Mouse (Mus musculus) liver, adult 2 months (tissue): ENCODE measurements around the gene Patj. TPM values are rescaled to one million over a fixed set of nuclear protein-coding genes. Genes with fewer than 3 reads are reported as not detected.

ENCODE experiments used
- DNase-seq: peaks from one replicate; pipeline ENCODE4 v3.0.0-alpha.2; 2011; ENCODE audit warnings: low read depth, low spot score; ENCODE audit errors: extremely low read depth
- H3K27ac ChIP-seq: fragments of 200-500 bp; replicated peaks from 2 replicates; pipeline ENCODE4 v1.5.1; 2012; ENCODE audit warnings: low read depth, mild to moderate bottlenecking, control low read depth, inconsistent platforms, low read length; ENCODE audit not compliant: insufficient read depth
- H3K27me3 ChIP-seq: fragments of 200-500 bp; 2 replicates; pipeline ENCODE4 v1.6.1; 2012; ENCODE audit warnings: mild to moderate bottlenecking, moderate library complexity, low read length, inconsistent platforms; ENCODE audit not compliant: control insufficient read depth, insufficient read depth
- H3K36me3 ChIP-seq: fragments of 200-500 bp; 2 replicates; pipeline ENCODE4 v1.6.1; 2012; ENCODE audit warnings: low read length, inconsistent platforms; ENCODE audit not compliant: control insufficient read depth, insufficient read depth
- H3K4me1 ChIP-seq: fragments of 200-500 bp; 2 replicates; pipeline ENCODE4 v1.6.1; 2011; ENCODE audit warnings: low read length; ENCODE audit not compliant: control insufficient read depth, insufficient read depth
- H3K4me3 ChIP-seq: fragments of 200-500 bp; 2 replicates; pipeline ENCODE4 v1.5.1; 2011; ENCODE audit warnings: low read depth, mild to moderate bottlenecking, control low read depth, low read length, moderate library complexity; ENCODE audit not compliant: insufficient read depth
- H3K79me2 ChIP-seq: fragments of 200-500 bp; 2 replicates; pipeline ENCODE4 v1.6.1; 2012; ENCODE audit warnings: inconsistent platforms, mild to moderate bottlenecking, low read length, moderate library complexity; ENCODE audit not compliant: control insufficient read depth, insufficient read depth
- H3K9ac ChIP-seq: fragments of 200-500 bp; 2 replicates; pipeline ENCODE4 v1.6.1; 2012; ENCODE audit warnings: low read depth, mild to moderate bottlenecking, control low read depth, inconsistent platforms, low read length
- CTCF ChIP-seq: fragments of 200-500 bp; IDR thresholded peaks from 2 replicates; pipeline ENCODE4 v1.5.1; 2011; ENCODE audit warnings: low read depth, low read length, control low read depth
- POLR2A ChIP-seq: fragments of 200-500 bp; IDR thresholded peaks from 2 replicates; pipeline ENCODE4 v1.6.1; 2011; ENCODE audit warnings: low read length, control low read depth; ENCODE audit not compliant: insufficient read depth; ENCODE audit errors: extremely low read depth
- WGBS: fragments of 180-500 bp; shearing (Covaris S2); methylation state at CpG from one replicate; pipeline ENCODE4 v1.1.7; 2018; 5-methylcytosine and 5-hydroxymethylcytosine counted together
- polyA plus RNA-seq: library from polyadenylated mRNA; depleted of rRNA; stranded (reverse); fragments of >200 nt; gene quantifications from 2 replicates; pipeline ENCODE4 v1.2.3, GENCODE M21; 2012
- total RNA-seq: library from RNA; depleted of rRNA; stranded (reverse); fragments of >200 nt; gene quantifications from 2 replicates; pipeline ENCODE4 v1.2.3, GENCODE M21; 2014

Gene Patj
- total and polyA plus RNA-seq, 2 experiments, result 2.4 to 8.9 TPM

DNA sequence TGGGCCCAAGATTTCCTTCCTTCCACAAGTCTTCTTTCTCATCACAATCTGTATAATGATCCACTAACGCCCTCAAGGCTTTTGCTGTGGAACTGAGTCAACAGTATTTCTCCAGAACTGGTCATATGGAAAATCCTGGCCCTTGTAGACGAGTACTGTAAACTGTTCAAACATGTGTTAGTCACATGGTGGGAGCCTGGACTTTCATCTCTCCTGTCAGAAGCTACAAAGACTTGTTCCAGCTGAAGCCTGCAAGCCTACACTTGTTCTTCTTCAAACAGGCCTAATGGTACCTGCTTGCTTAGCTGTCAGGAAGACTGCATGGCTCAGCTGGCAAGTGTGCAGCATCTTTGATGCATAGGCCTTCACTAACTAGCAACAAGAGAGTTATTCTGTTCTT is 264.9 kb downstream of the Patj start:
- TF ChIP-seq POLR2A, result no peak
- TF ChIP-seq CTCF, result no peak
- Histone ChIP-seq H3K4me3 (no peak overlapping the region), H3K27me3 (no peaks in the 10 kb centered on the region), H3K9ac (no peak overlapping the region), H3K36me3 (no peaks in the 10 kb centered on the region), H3K79me2 (no peaks in the 10 kb centered on the region), H3K27ac (no peak overlapping the region), H3K4me1 (no peaks in the 10 kb centered on the region)
- peak; percentile 42 for DNase-seq
- WGBS, result 60% methylated on average over 2 of the region's 2 CpGs

DNA sequence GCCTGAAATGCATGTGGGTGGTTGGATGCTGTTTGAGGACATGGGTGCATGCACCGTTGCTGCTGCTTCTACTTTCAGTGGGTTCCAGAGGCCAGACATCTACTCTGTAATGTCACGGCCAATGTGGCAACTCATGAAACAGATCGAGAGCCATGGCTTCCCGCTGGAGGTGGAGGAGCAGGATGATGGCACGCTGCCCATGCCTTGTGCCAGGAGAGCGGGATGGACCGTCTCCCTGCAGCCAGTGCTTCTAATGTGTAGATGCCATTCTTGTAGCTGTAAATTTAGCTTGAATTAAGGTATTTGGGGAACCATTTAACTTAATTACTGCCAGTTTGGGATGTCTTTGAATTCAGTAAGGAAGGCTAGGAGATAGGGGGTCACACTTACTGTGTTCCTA is 270.3 kb downstream of the Patj start:
- TF ChIP-seq CTCF (no peak), POLR2A (no peak)
- no peak overlapping the region for H3K27ac ChIP-seq
- DNase-seq, result no peak

DNA sequence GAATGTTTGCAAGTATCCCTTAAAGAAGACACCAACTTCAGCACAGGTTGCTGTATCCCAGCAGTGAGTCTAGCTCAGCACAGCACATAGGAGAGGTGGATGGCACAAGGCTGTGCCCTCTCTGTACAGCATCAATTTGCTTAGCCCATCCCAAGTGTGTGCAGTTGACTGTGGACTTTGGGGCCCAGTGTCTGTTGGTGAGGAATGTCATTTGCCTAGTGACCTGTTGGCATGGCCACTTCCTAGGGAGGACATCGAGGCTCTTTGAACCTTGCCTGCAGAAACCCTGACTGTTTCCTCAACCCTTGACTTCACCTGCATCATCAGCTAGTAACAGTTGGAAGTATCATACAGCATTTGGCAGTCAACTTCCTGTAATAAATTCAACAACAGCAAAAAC is 270.9 kb downstream of the Patj start:
- no peaks in the 10 kb centered on the region; the same call in 1 of the 2 replicates for H3K36me3 ChIP-seq
- no peak overlapping the region for H3K4me3 ChIP-seq
- no peak for TF ChIP-seq CTCF
- TF ChIP-seq POLR2A, result no peak
- H3K4me1 ChIP-seq, result no peaks in the 10 kb centered on the region
- no peak overlapping the region for H3K9ac ChIP-seq
- 57% methylated on average over 1 of the region's 1 CpGs for WGBS
- no peak overlapping the region for H3K27ac ChIP-seq
- H3K27me3 ChIP-seq, result no peaks in the 10 kb centered on the region
- no peak for DNase-seq
- H3K79me2 ChIP-seq, result no peaks in the 10 kb centered on the region

More for the DNA sequence above, 270.3 kb downstream of the Patj start:
- H3K27me3 ChIP-seq, result no peaks in the 10 kb centered on the region
- H3K79me2 ChIP-seq, result no peaks in the 10 kb centered on the region
- 87% methylated on average over 7 of the region's 7 CpGs for WGBS
- H3K4me3 ChIP-seq, result no peak overlapping the region
- no peaks in the 10 kb centered on the region; the same call in 1 of the 2 replicates for H3K36me3 ChIP-seq
- no peaks in the 10 kb centered on the region for H3K4me1 ChIP-seq
- no peak overlapping the region for H3K9ac ChIP-seq

DNA sequence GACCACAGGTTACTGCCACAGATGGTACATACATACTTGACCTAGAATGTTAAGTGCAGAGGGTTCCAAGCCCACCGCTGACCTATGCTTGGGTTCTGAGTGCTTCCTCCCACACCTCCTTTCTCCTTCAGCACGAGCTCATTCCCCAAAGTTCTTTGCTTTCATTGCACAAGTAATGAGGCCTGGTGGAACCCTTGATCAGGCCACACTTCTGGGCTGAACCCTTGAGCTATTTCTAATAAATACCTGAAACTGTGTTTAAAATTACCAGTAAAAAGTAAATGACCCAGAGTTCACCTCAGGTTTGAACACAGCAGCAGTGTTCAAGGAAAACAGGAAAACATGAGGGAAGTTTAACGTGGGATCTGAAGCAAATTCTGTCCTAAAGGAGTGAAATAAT is 271.4 kb downstream of the Patj start:
- H3K4me3 ChIP-seq, result no peak overlapping the region
- no peaks in the 10 kb centered on the region; the same call in 1 of the 2 replicates for H3K36me3 ChIP-seq
- no peak overlapping the region for H3K27ac ChIP-seq
- H3K79me2 ChIP-seq, result no peaks in the 10 kb centered on the region
- DNase-seq, result no peak
- 80% methylated on average over 3 of the region's 3 CpGs for WGBS
- no peaks in the 10 kb centered on the region for H3K4me1 ChIP-seq
- no peak overlapping the region for H3K9ac ChIP-seq
- H3K27me3 ChIP-seq, result no peaks in the 10 kb centered on the region
- TF ChIP-seq CTCF (no peak), POLR2A (no peak)

DNA sequence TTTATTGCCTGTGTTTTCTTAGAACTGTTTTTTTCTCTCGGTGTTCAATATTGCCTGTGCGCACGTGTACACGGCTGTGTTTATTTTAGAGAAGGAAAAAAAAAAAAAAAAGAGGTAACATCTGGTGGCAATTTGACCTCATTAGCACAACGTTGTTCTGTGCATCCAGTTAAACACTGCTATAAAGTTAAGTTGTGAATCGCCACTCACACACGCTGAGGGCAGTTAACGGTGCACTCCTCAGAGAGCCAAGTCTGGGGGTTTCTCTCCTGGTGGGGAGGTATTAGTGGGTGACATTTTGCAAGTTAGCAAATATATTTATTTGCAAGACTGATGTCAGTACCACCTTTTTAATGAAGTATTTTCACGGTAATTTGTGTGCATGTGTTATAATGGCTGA is 281.9 kb downstream of the Patj start:
- Histone ChIP-seq H3K27me3 (no peaks in the 10 kb centered on the region), H3K4me1 (no peaks in the 10 kb centered on the region), H3K4me3 (no peak overlapping the region), H3K79me2 (no peaks in the 10 kb centered on the region), H3K9ac (no peak overlapping the region), H3K36me3 (no peaks in the 10 kb centered on the region; the same call in 1 of the 2 replicates), H3K27ac (no peak overlapping the region)
- TF ChIP-seq POLR2A, result no peak
- TF ChIP-seq CTCF, result no peak
- no peak for DNase-seq
- WGBS, result 61% methylated on average over 9 of the region's 9 CpGs

DNA sequence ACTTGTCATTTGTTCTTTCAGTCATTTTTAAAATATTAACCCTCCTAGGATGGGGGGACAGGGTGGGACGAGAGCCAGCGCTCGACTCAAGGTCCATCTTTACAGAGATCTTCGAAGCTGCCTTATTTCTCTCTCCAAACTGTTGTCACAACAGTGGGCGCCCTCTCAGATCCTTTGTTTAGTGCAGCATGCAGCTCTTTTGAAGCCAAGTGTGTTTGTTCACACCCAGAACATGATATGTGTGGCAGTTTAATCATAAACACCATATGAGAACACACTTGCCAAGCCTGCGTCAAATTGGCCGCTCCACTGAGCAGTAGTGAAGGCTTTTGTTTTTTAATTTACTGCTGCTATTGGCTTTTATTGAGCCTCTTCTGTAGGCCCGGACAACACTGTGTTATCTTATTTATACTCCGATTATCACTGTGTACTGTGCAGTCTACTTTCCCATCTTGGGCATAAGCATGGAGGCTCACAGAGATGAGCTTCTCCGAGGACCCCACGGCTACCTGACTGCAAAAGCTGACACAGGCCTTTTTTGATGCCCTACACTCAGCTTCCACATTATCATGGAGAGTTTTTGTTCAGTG is 291.2 kb downstream of the Patj start:
- H3K4me1 ChIP-seq, result no peaks in the 10 kb centered on the region
- no peak overlapping the region for H3K27ac ChIP-seq
- no peak overlapping the region for H3K4me3 ChIP-seq
- no peaks in the 10 kb centered on the region for H3K79me2 ChIP-seq
- no peak for TF ChIP-seq POLR2A
- no peak for TF ChIP-seq CTCF
- 94% methylated on average over 11 of the region's 11 CpGs for WGBS
- peaks cover 7% of the 10 kb centered on the region for H3K36me3 ChIP-seq
- no peaks in the 10 kb centered on the region for H3K27me3 ChIP-seq
- DNase-seq, result no peak
- H3K9ac ChIP-seq, result no peak overlapping the region
